Mouse (Mus musculus) liver, adult 2 months (tissue): ENCODE measurements at regions not wholly inside any gene's neighbourhood (a gene's known extent, or its start where the extent isn't known, plus 50 kb on each side); places are given as distances from the start of the nearest gene placed in this dataset.

Source experiments
- CTCF ChIP-seq: fragments of 200-500 bp; IDR thresholded peaks from 2 replicates; pipeline ENCODE4 v1.5.1; 2011; ENCODE audit warnings: low read depth, low read length, control low read depth
- POLR2A ChIP-seq: fragments of 200-500 bp; IDR thresholded peaks from 2 replicates; pipeline ENCODE4 v1.6.1; 2011; ENCODE audit warnings: low read length, control low read depth; ENCODE audit not compliant: insufficient read depth; ENCODE audit errors: extremely low read depth

GRCm38 (mm10) chr7:40392699-40393098 is 505.4 kb upstream of the Vstm2b start:
- TF ChIP-seq CTCF (no peak), POLR2A (no peak)
